Mouse (Mus musculus): ENCODE measurements at regions not wholly inside any gene's neighbourhood (a gene's known extent, or its start where the extent isn't known, plus 50 kb on each side); places are given as distances from the start of the nearest gene placed in this dataset.

DNA sequence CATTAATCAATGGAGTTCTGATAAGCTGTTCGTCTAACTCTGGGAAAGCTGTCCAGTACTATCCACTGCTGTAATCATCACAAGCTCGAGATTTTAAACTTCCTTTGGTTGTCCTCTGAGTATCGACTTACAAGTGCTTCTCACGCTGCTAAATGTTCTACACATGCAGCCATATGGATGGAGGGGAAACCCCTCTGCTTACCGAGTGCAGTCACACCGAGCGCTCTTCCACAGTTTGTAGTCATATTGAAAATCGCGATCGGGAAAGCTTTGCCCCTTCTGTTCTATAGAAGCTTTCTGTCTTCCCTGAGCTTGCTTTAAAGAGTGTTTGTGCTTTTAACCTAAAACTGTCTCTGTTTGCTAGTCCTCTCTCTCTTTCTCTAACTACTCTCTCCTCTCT lies 57.8 kb downstream of the Degs1 start:
- Histone ChIP-seq H3K4me3 (replicated peaks; ENCODE audit: low read length) (no peak overlapping the region), H3K9ac (ENCODE audit: low read depth, low read length, severe bottlenecking) (no peak overlapping the region), H3K27ac (replicated peaks; ENCODE audit: low read depth, low read length) (no peak overlapping the region), H3K4me1 (ENCODE audit: control insufficient read depth, insufficient read depth, low read length) (peaks cover 6% of the 10 kb centered on the region), H3K4me2 (replicated peaks; ENCODE audit: low read depth, low read length, severe bottlenecking) (no peak overlapping the region), H3K9me3 (ENCODE audit: control insufficient read depth, low read length) (no peaks in the 10 kb centered on the region), H3K27me3 (ENCODE audit: control insufficient read depth, insufficient read depth, low read length) (no peaks in the 10 kb centered on the region), H3K36me3 (ENCODE audit: control insufficient read depth, insufficient read depth, low read length) (no peaks in the 10 kb centered on the region)
- ATAC-seq (ENCODE audit: low FRiP score, low read depth) (no peak), DNase-seq (ENCODE audit: low spot score) (peak; percentile 11)
- 55% methylated on average over 10 of the region's 10 CpGs for WGBS
- TF ChIP-seq POLR2A (IDR thresholded peaks at IDR 0.05; ENCODE audit: borderline replicate concordance, extremely low read depth, insufficient read depth, insufficient read length), result no peak

DNA sequence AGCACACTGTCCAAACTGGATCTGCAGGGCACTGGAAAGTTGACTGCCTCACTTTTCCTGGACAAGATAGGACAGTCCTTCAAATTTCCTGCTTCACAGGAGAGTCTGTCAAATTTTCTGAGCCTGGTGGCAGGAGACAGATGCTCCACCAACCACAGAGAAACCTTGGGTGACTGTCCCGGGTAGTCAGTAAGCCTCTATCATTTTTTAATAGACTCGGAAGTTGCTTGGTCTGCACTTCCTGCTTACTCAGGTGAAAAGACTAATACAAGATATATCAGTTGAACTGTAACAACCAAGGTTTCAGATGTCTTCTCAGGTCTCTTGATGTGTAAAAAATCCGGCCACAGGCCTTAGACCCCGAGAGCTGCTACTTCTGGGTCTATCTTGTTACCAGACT lies 58.8 kb downstream of the Degs1 start:
- TF ChIP-seq POLR2A (IDR thresholded peaks at IDR 0.05; ENCODE audit: borderline replicate concordance, extremely low read depth, insufficient read depth, insufficient read length), result no peak
- Histone ChIP-seq H3K4me1 (ENCODE audit: control insufficient read depth, insufficient read depth, low read length) (peaks cover 6% of the 10 kb centered on the region), H3K9ac (ENCODE audit: low read depth, low read length, severe bottlenecking) (no peak overlapping the region), H3K9me3 (ENCODE audit: control insufficient read depth, low read length) (no peaks in the 10 kb centered on the region), H3K27ac (replicated peaks; ENCODE audit: low read depth, low read length) (no peak overlapping the region), H3K4me3 (replicated peaks; ENCODE audit: low read length) (no peak overlapping the region), H3K36me3 (ENCODE audit: control insufficient read depth, insufficient read depth, low read length) (no peaks in the 10 kb centered on the region), H3K4me2 (replicated peaks; ENCODE audit: low read depth, low read length, severe bottlenecking) (no peak overlapping the region), H3K27me3 (ENCODE audit: control insufficient read depth, insufficient read depth, low read length) (no peaks in the 10 kb centered on the region)
- WGBS, result 63% methylated on average over 4 of the region's 4 CpGs
- no peak for DNase-seq (ENCODE audit: low spot score)
- ATAC-seq (ENCODE audit: low FRiP score, low read depth), result no peak
